Mouse (Mus musculus) NIH3T3 (cell line): ENCODE data around the gene Krt1.
A peak's percentile ranks its signal among the peaks of the same experiment; 100 is the strongest.

Experiments
- DNase-seq: peaks from one replicate; pipeline ENCODE4 v3.0.0-alpha.2; 2012; ENCODE audit warnings: low read depth

Gene Krt1

DNA sequence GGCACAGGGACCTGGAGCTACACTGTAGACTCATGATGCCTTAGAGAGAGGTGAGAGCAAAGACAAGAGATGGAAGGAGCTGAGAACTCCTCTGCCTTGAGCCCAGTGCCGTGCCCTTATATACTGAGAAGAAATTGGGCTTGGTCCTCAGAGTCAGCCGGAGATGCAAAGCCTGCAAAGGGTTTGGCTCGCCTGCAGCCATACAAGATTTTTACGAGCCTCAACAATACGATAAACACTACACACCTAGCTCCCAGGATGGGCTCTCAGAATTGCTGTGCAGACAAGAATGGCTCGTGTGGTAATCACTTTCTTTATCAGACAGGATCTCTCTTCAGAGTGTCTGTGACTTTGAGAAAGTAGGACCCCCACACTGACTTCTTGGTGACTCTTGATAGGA, at the start of gene Krt1:
TSS of gene Krt1 (minus strand) at position 101 of the 400 bp plus-strand sequence.
- no peak for DNase-seq

DNA sequence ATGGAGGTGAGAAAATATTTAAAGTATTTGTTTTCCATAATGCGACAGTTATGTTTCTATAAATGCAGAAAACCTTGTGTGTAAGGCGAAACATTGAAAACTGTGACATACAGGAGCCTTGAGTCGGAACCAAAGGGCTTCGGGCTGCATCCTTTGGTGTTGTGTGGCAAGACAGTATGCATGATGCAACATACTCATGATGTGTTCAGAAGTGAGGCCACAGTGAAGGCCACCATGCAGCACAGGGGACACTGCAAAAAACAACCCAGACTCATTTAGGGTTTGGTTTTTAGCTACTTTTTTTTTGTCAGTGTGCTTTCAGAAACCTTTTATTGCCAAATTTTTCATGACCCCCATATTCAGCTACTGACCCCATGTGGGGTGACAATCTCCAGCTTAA, 44.6 kb upstream of the Krt1 start:
- no peak for DNase-seq

DNA sequence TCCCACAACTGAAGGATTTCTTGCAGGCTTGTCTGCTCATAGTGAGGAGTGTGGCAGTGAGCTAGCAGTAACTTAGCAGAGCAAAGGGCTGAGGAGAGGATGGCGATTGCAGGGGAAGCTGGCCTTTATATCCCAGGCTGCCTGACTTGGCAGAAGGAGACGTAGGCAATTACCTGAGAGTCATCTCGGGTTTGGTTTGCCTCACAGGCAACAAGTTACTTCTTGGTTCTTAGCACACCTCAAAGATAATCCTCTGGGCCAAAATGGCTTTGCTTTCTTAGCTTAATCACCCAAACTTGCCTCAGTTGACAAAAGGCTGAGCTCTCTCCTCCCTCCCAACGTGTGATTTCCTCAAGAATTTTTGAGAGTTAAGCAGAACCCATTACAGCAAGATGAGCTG, 42.2 kb upstream of the Krt1 start, which contains the start of gene Krt76:
TSS of gene Krt76 (minus strand) at position 101 of the 400 bp plus-strand sequence.
- DNase-seq: no peak

DNA sequence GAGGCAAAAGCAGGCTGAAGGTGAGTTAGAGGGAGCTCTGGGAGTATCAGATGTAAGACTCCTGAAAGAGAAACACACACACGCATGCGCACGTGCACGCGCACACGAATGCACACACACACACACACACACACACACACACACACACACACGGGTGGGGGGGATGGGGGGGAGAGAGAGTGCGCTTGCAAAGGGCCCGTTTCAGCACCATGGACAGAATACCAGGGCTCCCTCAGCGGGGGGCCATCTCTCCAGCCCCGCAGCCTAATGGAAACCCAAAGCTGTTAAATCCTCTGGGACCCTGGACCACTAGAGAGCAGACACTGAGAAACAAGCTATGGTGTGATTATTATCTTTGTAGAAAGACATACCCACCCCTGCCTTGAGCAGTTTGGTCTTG, 29.2 kb upstream of the Krt1 start:
- DNase-seq: peak; percentile 53

DNA sequence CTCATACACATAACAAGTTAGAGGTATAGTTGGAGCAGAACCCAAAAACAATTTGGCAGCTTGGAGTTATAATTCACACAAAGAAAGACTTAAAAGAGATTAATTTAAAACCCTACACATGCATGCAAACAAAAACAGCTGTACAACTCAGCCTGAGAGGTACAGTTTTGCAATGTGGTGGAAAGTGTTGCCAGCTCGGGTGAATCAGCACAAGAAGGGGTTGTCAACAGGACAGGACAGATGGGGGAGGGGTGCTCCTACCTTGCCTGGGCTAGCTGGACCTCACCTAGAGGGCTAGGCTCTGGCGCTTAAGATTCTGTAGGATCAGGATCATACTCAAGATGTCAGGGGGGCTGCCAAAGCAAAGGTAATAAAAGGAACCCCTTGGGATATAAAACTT, 27.4 kb upstream of the Krt1 start:
- DNase-seq: peak; percentile 59

DNA sequence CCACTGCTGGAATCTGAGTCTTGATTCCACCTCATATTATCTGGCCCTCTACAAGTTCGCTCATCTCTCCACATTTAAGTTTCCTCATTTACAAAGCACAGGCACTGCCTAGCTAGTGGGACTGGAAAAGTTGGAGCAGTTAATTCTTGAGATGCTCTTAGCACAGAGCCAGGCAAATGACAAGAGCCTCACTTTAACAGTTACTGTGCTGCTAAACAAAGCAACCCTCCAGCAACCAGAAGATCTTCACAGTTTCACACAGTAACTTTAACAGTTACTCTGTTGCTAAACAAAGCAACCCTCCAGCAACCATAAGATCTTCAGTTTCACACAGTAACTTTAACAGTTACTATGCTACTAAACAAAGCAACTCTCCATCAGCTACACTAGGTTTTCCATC, 23.8 kb upstream of the Krt1 start:
- DNase-seq: no peak

DNA sequence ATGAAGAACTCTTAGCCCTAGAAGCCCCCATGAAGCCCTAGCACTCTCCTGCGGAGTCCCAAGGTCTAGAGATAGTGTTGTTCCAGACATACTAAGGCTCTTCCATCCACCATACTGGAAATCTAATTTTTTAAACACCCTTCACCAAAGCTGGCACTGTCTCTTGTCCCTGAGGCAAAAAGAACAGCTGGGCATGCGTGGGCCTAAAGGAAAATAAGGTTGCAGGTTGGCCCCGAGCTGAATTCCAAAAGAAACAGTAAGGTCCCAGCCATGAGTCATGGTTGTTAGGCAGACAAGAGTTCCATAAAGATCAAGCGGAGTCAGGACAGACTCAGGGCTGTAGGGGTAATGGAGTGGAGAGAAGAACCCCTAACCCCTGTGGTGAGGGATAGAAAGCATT, 22.6 kb upstream of the Krt1 start:
- peak; percentile 24 for DNase-seq

DNA sequence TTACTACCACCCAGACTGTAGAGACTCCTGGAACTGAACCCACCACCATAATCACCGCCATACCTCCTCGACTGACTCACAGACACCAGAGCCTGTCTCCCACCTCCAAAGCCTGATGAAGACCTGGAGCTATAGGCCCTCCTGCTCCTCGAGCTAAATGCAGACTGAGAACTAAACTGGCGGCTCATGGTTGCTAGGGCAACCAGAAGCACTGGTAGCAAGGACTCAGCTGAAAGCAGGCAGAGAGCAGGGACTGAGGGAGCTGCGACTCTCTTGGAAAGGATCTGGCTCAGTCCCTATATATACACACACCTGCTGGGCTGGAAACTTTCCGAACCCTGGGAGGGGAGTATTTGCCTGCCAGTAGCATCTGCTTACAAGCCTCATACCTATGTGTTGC, 18.8 kb upstream of the Krt1 start, which contains the start of gene Krt77:
TSS of gene Krt77 (minus strand) at position 275 of the 400 bp plus-strand sequence.
- no peak for DNase-seq

DNA sequence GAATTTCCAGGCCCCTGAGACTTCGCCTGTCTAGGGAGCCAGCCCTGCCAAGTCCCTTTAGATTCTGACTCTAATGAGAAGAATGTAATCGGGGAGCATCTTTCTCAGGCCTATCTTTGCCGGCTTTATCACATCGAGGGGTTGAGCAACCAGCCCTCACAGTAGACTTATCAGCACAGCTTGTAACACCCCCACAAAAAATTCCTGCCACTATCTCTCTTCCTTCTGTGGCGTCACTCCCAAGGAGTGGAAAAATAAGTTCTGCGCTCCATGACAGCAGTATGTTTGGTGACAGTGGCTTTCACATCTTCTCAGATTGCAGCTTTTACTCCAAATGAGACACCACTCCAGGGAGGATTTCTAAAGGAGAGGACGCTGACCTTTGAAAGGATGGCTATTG, 16.2 kb upstream of the Krt1 start:
- DNase-seq: no peak

DNA sequence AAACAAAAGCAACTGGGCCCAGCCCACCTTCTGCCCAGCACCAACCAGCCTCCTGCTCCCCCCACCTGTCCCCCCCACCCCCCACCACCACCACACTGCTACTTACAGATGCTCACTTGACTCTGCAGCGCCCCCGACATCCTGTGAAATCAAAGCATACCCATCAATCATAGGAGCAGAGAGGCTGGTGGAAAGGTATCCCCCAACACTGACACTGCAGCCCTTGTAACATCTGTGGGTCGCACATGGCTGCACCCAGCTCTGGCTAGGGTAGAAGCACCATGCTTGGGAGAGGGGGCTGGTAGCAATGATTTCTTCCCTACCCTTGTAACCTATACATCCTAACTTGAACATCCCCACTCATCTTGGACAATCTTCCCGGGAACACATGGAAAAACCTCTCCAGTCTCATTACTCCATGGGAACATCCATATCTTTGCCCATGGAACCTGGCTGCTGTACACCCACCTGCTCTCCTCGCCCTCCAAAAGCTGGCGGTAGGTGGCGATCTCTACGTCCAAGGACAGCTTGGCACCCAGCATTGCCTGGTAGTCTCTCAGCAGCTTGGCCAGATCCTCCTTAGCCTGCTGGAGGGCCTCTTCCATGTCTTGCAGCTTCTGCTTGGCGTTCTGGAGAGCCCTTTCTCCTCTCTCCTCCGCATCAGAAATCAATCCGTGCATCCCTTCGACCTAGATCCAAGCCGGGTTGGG, 10.0 kb upstream of the Krt1 start:
- DNase-seq: no peak

DNA sequence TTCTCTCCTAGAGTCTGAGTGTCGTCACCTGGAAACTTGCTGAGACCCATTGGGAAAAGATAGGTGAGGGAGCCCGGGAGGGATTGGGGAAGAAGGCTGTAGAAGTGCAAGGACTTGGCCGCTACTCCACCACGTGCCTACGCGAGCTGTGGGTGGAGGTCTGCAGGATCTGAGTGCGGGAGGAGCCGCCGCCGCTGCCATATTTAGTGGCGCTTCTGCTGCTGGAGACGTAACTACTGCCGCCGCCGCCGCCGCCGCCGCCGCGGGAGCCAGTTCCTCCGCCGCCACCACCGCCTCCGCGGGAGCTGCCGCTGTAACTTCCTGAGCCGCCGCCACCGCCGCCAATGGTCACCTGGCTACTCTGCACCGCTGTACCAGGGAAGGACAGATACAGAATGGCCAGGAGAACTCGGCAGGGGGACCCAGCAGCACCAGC, 9.2 kb upstream of the Krt1 start:
- DNase-seq: no peak

DNA sequence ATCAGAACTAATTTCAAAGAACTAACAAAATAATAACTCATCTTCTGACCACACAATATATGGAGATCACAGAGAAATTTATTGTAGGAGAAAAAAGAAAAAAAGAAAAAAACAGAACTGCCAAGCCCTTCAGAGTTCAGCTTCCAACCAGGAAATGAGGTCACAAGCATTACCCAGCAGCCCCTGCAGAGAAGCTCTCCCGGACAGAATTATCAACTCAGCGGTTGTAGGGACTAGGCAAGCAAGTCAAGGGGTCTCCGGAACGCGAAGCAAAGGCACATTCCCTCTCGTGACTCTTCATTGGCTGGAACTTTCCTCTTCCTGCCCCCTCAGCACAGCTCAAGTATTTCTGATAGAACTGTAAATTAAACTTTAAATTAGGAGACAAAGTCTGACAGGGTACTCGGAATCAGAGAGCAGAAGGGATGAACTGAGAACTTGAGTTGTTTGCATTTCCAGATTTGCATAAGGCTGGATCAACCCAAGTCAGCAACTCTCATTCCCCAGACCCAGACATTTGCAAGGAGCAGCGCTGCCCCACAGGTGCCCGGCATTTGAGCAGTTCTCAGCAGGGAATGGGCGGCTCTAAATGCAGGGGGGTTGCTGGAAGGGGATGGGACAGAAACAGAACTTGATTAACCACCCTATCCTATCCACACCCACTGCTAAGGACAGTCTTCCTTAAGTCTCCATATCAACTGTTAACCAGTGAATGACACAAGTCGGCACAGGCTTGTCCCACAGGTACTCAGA, 8.3 kb upstream of the Krt1 start:
- DNase-seq: no peak

DNA sequence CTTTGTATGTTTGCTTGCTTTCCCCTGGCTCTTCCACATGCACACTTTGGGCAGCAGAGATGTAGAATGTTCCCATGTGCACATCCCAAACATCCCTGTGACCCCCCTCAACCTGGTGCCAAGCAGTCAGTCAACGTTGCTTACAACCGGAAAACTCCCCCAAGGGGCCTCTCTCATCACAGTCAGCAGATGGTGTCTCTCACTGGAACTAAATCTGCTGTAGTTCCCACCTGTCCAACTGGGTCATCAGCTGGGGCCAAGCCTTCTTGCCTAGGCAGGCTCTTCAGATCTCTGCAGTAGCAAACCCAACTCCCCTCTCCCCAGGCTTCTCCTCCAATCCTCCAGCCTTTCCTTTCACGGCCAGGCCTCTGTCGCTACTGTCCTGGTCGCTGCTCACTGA, 6.1 kb upstream of the Krt1 start:
- no peak for DNase-seq

DNA sequence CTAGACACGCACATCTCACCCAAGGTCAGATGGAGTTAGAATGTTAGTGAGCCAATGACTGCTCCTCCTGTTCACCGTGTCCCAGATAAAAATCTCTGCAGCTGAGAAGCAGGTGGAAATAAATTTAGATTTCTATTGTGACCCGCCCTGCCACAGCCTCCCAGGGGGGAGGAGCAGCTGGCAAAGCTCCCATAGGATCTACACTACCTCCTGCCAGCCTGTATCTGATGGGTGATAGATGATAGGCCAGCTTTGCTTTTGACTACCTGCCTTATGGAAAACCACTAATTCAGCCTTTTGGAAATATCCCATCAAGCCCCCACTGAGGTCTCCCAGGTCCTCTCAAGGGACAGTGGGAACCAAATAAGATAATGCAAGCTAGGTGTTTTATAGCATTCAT, 5.1 kb upstream of the Krt1 start:
- no peak for DNase-seq

DNA sequence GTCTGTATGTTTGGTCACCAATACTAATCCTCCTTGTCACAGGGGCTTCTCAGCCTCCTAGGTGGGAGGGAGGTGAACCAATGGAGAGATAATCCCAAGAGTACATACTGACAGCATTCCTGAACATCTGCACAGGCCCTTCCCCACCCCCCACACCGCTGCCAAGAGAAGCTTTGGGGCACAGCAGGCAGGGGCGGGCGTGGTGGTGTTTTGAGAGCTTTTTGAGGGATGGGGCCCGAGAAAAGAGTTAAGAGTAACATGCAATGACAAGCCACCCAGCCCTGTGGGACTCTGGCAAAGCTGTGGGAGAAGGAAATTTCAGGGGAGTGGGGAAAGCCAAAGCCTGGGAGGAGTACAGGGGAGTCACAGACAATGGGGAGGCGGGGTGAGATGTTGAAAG, 3.7 kb upstream of the Krt1 start:
- no peak for DNase-seq

DNA sequence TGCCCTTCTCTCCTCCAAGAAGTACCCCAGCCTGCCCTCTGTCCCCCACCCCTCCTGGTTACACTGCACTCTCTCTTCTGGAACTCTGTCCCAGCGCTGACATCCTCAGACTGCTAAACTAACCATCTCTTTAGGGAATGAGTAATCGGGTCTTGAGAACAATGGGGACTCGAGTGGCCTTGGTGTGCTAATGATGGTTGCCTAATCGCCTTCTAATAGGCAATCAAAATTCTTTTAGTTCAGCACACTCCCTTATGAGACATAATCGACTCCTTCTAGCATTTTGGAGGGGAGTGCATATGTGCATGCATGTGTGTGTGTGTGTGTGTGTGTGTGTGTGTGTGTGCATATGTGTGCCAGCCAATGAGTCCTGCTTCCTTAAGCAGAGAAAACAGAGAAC, 2.0 kb upstream of the Krt1 start:
- no peak for DNase-seq

DNA sequence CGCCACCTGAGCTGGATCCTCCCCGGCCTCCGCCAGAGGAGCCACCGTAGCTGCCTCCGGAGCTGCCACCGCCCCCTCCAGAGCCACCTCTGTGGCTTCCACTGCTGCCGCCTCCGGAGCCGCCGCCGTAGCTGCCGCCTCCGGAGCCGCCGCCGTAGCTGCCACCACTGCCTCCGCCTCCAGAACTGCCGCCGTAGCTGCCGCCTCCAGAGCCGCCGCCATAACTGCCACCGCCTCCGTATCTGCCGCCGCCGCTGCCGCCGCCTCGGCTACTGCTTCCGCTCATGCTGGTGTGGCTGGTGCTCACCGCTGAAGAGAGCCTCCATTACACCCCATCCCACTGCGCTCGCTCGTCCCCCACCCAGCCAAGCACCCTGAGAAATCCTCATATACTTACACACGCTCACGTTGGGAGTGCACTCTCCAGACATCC, 4.6 kb downstream of the Krt1 start:
- DNase-seq: no peak

DNA sequence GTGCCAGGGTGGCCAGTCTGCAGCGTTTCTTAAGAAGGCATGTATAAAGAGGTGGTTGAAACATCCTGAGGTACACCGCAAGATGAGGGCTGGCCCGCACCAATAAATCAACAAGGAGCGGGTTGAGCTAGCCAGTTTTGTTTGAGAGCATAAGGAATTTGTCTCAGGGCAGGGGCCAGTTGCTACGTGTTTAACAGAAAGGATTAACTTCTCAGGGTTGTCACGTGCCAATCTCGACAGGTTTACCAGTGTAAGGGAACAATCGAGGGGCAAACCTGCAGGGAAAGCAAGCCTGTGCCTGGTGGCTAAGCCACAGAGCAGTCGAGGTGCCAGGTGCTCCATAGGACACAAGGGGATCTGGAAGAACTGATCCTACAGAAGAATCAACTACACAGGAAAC, 7.4 kb downstream of the Krt1 start:
- DNase-seq: no peak

DNA sequence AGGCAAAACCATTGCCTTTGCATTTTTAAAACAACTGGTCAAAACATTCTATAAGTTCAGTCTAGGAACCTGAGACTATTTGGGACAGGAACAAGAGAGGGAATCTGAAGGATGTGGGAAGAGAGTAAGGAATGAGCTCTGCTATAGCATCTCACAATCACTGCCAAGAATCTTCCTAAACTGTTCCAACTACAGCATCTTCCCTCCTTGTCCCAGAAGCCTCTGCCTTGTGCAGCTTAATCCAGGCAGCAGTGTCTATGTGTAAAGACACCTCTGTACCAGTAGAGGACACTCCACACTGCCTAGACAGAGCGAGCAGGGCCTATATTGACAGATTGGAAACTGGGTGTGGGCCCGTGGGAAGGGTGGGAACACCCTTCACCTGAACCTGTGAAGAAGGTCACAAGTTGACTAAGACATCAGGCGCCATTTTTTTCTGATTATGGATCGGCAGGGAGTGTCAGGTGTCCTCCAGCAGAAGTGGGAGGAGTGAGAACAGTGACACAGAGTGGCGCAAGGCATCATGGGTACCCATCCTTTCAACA, 15.7 kb downstream of the Krt1 start:
- no peak for DNase-seq

DNA sequence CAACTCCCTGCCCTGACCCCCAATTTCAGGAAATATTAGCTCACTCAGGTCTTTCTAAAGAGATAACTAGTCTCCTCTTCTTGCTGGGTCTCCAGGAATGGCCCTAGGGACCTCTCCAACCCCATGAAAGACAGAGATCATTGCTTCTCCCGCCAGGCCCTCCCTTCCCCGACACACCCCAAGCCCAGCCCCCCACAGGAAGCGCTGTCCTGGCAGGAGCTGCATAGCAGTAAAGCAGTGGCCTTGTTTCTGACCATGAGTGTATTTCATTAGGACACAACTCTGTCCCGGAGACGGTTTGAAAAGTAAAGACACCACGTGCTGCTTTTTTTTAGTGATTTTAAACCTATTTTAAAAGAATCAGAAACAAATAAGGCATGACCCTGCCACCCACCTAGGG, 17.5 kb downstream of the Krt1 start:
- DNase-seq: no peak

DNA sequence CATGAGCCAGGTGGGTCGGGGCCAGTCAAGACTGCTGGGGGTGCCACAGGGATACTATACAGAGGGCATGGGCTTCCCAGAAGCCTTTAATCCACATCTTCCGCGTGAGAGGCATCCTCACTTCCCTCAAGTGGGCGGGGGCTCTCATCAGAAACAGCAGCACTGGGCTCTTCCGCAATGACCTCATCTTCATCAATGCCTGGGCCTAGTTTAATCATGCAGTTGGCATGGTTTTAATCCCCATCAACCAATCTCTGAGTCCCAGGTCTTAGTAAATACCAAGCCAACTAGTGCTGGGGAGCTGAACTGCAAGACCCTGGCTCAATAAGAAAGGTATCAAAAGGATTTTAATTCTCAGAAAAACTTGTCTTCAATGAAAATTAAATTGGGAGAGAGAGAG, 21.2 kb downstream of the Krt1 start:
- DNase-seq: no peak

DNA sequence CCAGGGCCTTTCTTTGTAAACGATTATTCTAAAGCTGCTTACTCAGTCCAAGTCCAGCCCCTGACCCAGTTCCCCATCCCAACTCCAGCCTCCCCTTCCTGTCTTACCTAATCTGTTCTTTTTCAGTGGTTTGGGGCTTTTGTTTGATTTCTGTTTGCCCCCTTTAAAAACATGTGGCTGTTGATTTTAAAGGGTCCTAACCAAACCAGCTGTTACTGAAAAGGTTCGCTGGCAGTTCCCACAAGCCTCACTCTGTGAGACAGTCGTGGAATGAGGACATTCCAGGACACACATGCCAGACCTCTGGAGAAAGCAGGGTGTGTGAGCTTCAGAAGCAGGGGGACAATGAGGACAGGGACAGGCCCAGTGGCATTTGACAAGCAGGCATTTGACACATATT, 28.8 kb downstream of the Krt1 start:
- no peak for DNase-seq

DNA sequence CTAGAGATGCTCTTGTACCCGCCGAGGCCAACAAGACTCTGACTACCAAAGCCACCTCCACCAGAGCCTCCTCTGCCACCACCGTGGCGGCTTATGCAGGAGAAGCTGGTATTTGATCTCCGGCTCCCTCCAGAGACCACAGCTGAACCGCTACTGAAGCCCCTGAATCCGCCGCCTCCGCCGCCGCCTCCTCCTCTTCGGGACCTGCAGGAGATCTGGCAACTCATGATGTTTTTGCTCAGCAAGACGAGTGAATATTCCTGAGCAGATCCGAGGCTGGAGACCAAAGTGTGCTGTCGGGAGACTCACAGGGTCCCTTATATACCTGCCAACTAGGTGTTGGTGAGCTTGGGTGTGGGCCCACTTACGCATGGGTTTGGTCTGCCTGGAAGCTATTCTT, 32.7 kb downstream of the Krt1 start, which contains the start of gene Krt2:
TSS of gene Krt2 (minus strand) at position 295 of the 400 bp plus-strand sequence.
- no peak for DNase-seq
